Mouse (Mus musculus) limb, embryonic 15.5 days (tissue): ENCODE measurements at regions not wholly inside any gene's neighbourhood (a gene's known extent, or its start where the extent isn't known, plus 50 kb on each side); places are given as distances from the start of the nearest gene placed in this dataset.
"Not testable (repeated sequence)": the region's sequence is repeated elsewhere in the genome, so short reads cannot be mapped to it uniquely, and the experiment has no call there.

ENCODE experiments used
- ATAC-seq: fragments of 200-750 bp; cut with Nextera tagmentation; 2 replicates; pipeline ENCODE4 v1.8.0; 2017; ENCODE audit warnings: low read depth, moderate TSS enrichment; ENCODE audit not compliant: insufficient number of reproducible peaks, low FRiP score, low TSS enrichment
- H3K27ac ChIP-seq: fragments of 300-500 bp; sonication (generic); 2 replicates; pipeline ENCODE4 v1.5.1; 2015; ENCODE audit warnings: moderate library complexity, mild to moderate bottlenecking, inconsistent platforms
- H3K27me3 ChIP-seq: fragments of 300-500 bp; sonication (generic); 2 replicates; pipeline ENCODE4 v1.6.1; 2015; ENCODE audit warnings: inconsistent platforms
- H3K36me3 ChIP-seq: fragments of 300-500 bp; sonication (generic); 2 replicates; pipeline ENCODE4 v1.6.1; 2015; ENCODE audit warnings: inconsistent platforms
- H3K4me1 ChIP-seq: fragments of 300-500 bp; sonication (generic); 2 replicates; pipeline ENCODE4 v1.6.1; 2015; ENCODE audit warnings: inconsistent platforms
- H3K4me2 ChIP-seq: fragments of 300-500 bp; sonication (generic); 2 replicates; pipeline ENCODE4 v1.6.1; 2015; ENCODE audit warnings: mild to moderate bottlenecking, inconsistent platforms
- H3K4me3 ChIP-seq: fragments of 300-500 bp; sonication (generic); 2 replicates; pipeline ENCODE4 v1.5.1; 2015; ENCODE audit warnings: mild to moderate bottlenecking, inconsistent platforms
- H3K9ac ChIP-seq: fragments of 300-500 bp; sonication (generic); 2 replicates; pipeline ENCODE4 v1.6.1; 2015; ENCODE audit warnings: inconsistent platforms
- H3K9me3 ChIP-seq: fragments of 300-500 bp; sonication (generic); 2 replicates; pipeline ENCODE4 v1.6.1; 2016; ENCODE audit warnings: inconsistent platforms
- WGBS: fragments of 180-500 bp; shearing (Covaris S2); methylation state at CpG from one replicate; pipeline ENCODE4 v1.1.7; 2015; 5-methylcytosine and 5-hydroxymethylcytosine counted together

GRCm38 (mm10) chr1:143318381-143318780, 322.1 kb upstream of the B3galt2 start:
- H3K4me1 ChIP-seq: no peaks in the 10 kb centered on the region
- no peak overlapping the region for H3K4me2 ChIP-seq
- no peak overlapping the region for H3K4me3 ChIP-seq
- H3K27ac ChIP-seq: no peak overlapping the region
- WGBS: 89% methylated on average over 12 of the region's 12 CpGs
- no peak overlapping the region for H3K9ac ChIP-seq
- H3K9me3 ChIP-seq: no peaks in the 10 kb centered on the region
- H3K36me3 ChIP-seq: no peaks in the 10 kb centered on the region
- no peak for ATAC-seq
- H3K27me3 ChIP-seq: no peaks in the 10 kb centered on the region

GRCm38 (mm10) chr1:143319568-143319967, 320.9 kb upstream of the B3galt2 start:
- Histone ChIP-seq H3K27ac (no peak overlapping the region), H3K4me3 (no peak overlapping the region), H3K27me3 (no peaks in the 10 kb centered on the region), H3K9me3 (no peaks in the 10 kb centered on the region), H3K4me1 (no peaks in the 10 kb centered on the region), H3K4me2 (no peak overlapping the region), H3K36me3 (no peaks in the 10 kb centered on the region), H3K9ac (no peak overlapping the region)
- no peak for ATAC-seq
- 86% methylated on average over 7 of the region's 7 CpGs for WGBS

GRCm38 (mm10) chr1:143351388-143351787, 289.1 kb upstream of the B3galt2 start:
- no peak overlapping the region for H3K4me3 ChIP-seq
- H3K36me3 ChIP-seq: no peaks in the 10 kb centered on the region
- ATAC-seq: no peak
- no peak overlapping the region for H3K27ac ChIP-seq
- no peaks in the 10 kb centered on the region for H3K27me3 ChIP-seq
- H3K9ac ChIP-seq: no peak overlapping the region
- H3K4me2 ChIP-seq: no peak overlapping the region
- H3K9me3 ChIP-seq: no peaks in the 10 kb centered on the region
- H3K4me1 ChIP-seq: no peaks in the 10 kb centered on the region
- 73% methylated on average over 1 of the region's 1 CpGs for WGBS

GRCm38 (mm10) chr1:143360256-143360655, 280.2 kb upstream of the B3galt2 start:
- H3K9me3 ChIP-seq, H3K4me2 ChIP-seq, H3K4me3 ChIP-seq, ATAC-seq, H3K27ac ChIP-seq, H3K36me3 ChIP-seq, H3K9ac ChIP-seq, H3K27me3 ChIP-seq, H3K4me1 ChIP-seq: not testable (repeated sequence)

- Histone ChIP-seq H3K4me2 (no peak overlapping the region), H3K27ac (no peak overlapping the region), H3K9me3 (no peaks in the 10 kb centered on the region), H3K36me3 (no peaks in the 10 kb centered on the region), H3K4me3 (no peak overlapping the region), H3K9ac (no peak overlapping the region), H3K4me1 (no peaks in the 10 kb centered on the region), H3K27me3 (no peaks in the 10 kb centered on the region)
- no peak for ATAC-seq
- 84% methylated on average over 4 of the region's 4 CpGs for WGBS
These were observed 248.6 kb upstream of the B3galt2 start for GRCm38 (mm10) chr1:143391851-143392250.
